Mouse (Mus musculus) naive thymus-derived CD4-positive, alpha-beta T cell, adult 2 months (primary cell): ENCODE data around the gene C1qa.

Experiments used
- DNase-seq: peaks from one replicate; pipeline ENCODE4 v3.0.0-alpha.2; 2011; ENCODE audit warnings: low read depth

Gene C1qa

DNA sequence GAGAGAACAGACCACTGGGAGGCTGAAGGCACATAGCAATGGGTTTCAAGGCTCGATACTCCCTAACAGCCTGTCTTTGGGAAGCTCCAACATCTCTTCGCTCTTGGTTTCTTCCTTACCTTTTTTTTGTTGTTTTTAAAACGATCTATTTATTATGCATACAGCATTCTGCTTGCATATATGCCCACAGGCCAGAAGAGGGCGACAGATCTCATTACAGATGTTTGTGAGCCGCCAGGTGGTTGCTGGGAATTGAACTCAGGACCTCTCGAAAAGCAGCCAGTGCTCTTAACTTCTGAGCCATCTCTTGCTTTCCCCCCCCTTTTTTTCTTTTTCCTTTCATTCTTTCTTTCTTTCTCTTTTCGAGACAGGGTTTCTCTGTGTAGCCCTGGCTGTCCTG lies 551 bp upstream of the C1qa start:
- no peak for DNase-seq

DNA sequence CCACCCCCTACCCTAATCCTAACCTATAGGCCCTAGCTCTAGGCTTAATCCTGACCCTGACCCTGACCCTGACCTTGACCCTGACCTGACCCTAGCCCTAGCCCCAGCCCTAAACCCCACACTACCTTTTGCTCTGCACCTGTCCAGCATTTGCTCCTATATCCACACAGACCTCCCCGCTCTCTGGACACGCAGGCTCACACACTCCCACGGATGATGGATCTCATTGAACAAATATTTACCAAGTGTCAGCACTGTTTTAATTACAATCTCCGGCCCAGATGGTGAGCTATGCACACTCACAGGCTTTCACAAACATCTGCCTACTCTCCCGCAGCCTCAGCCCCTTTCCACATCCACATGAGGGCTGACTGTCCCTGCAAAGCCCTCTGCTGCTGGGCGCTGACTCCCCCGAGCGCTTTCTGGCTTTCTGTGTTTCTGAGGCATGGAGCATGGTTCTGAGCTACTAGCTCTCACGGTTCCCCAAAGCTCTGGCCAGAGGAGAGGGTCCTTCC lies 462 bp downstream of the C1qa start:
- DNase-seq, result no peak

DNA sequence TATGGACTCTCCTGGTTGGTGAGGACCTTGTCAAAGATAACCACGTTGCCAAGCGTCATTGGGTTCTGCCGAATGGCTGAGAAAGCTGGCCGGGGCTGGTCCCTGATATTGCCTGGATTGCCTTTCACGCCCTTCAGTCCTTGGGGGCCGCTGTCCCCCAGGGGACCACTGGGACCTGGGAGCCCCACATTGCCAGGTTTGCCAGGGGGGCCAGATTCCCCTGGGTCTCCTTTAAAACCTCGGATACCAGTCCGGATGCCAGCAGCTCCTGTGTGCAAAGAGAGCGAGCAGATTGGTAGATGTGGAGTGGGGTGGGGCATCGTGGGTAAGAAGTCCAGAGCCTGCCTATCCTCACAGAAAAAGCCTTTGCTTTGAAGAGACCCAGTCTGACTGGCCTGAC lies 2.1 kb downstream of the C1qa start:
- DNase-seq, result no peak

DNA sequence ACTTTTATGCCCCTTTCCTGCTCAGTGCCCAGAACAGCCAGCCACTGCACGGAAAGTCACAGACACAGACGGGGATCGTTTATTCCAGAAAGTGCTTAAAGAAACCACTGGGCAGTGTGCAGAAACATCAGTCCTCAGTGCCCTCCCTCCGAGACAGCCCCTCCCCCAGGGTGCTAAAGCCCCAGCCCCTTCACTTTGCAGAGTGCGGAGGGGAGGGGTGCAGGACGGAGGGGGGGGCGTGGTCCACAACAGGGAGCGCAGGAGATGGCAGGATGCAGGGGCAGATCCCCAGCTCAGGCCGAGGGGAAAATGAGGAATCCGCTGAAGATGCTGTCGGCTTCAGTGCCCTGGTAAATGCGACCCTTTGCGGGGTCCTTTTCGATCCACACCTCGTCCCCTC lies 2.7 kb downstream of the C1qa start:
- DNase-seq, result no peak

DNA sequence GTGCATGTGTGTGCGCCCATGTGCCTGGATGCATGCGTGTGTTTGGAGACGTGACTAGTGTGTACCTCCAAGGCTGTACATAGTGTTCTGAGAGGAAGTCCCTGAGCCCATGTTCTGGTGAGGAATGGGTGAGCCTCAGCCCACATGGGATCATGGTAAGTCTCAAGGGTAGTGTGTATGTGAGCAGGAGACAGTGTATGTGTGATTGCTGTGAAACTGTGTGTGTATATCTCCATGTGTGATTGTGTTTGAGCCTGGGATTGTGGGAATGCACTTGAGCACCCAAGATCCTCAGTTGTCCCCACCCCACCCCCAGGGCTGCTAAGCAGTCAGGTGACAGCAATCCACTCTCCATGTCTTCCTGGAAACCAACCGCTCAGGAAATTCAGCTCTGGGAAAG lies 3.8 kb downstream of the C1qa start:
- no peak for DNase-seq

DNA sequence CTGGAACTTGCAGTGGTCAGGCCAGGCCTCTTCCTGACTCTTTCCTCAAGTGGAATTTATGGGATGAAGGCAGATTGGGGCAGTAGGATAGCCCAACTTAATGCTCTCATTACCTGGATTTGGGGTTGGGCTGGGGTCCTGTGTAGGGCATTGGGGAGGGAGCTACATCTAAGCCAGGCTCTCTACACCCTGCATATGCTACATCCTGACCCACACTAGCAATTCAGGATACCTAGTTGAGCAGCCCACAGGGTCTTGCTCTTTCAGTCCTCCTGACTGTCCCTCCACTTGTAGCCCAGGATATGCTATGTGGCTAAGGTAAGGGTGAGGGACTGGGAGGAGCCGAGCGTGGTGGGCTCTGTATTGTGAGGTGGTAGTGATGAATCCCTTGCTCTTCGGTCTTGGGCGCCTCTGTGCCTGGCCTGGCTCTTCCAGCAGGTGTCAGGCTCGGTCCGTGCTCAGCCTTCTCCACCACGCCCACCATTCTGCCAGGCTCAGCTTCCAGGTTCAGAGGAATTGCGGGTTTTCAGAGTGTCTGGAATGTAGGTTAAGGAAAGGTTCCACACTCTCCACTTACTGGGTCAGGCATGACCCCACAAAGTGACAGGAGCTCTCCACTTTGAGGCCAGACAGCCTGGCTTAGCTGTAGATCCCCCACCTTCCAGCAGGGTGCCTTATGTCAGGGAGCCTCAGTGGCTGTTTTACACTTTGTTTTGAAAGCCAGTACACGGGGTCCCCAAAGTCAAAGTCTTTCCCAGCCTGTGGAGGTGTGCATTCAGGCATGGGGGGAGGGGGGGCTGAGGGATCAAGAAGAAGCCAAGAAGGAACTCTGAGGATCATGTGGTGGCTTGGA lies 4.7 kb downstream of the C1qa start:
- DNase-seq, result no peak

DNA sequence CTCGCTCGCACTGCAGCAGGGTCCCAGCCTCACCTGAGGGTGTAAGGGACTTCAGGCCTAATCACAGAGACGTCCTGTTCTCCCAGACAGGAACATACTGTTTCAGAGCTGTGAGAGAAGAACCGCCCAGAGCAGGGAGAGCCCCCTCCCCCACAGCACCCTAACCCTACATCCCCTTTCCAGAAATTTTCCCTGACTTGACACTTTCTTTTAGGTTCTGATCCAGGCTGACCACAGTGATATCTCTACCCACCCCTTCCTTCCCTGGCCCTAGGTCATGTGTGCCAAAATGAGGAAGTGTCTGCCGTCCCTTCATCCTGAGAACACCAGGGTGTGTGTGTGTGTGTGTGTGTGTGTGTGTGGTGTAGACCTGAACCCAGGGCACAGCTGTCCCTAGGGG lies 5.8 kb downstream of the C1qa start, which contains the start of gene C1qc:
Gene C1qc (minus strand): TSS at position 255 of the 400 bp plus-strand sequence.
- no peak for DNase-seq

DNA sequence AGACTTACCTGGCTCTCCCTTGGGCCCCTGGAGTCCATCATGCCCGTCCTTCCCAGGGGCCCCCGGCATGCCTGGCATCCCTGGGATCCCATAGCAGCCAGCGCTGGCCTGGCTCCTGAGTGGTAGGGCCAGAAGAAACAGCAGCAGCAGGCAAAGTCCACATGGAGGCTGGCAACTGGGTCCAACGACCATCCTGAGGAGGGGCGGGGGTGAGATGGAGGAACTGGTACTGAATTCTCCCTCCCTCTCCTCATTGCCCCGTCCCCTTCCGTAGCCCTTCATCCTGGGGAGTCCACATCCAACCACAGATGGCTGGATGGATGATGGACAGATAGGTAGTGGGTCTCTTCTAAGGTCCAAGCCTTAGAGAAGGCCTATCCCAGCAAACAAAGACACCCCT lies 6.2 kb downstream of the C1qa start:
- DNase-seq, result no peak

DNA sequence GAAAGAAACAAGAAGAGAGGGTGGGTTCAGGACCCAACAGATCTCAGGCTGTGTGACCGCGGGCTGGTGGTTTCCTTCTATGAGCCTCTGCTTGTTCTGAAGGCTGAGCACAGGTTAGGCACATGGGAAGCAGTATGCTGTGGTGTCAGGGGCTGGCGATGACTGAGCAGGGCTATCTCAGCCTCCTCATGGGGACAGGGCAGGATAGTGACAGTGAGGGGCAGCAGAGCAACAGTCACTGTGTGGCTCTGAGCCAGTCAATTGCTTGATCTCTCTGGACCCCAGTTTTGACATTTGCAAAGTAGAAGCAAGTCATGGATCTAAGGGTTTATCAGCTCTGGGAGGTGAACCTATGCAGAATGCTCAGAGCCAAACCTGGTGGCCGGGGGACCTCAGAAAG lies 7.5 kb downstream of the C1qa start:
- no peak for DNase-seq

DNA sequence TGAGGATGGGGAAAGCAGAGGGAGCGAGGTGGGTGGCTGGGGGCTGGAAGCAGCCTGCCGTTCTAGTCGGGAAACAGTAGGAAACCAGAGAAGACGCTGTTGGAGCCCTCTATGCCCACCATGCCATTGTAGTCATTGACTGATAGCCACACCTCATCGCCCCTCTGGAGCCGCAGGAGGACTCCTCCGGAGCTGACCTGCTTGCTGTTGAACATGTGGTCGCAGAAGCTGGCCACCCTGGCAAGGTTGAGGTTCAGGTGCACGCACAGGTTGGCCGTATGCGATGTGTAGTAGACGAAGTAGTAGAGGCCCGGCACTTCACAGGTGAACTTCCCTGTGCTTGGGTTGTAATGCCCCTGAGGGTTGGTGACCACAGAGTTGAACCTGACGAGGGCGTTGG lies 8.6 kb downstream of the C1qa start:
- no peak for DNase-seq

DNA sequence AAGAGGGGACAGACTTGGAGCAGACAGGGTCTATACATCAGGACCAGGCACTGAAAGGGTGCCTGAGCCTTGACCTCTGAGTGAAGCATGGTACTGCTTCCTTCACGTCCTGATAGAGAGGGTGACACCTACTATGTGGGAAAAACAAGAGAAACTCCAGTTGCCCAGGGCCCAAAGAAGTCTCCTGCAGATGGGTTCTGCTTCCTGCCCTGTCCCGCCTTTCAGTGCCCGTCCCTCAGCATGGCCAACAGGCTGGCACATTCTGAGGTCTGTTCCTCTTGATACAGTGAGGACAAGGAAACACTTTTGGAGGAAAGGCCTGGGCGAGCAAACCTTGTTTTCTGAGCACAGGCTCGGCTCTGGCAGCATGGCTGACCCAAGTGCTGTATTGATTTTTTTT lies 10.9 kb downstream of the C1qa start:
- DNase-seq, result no peak

DNA sequence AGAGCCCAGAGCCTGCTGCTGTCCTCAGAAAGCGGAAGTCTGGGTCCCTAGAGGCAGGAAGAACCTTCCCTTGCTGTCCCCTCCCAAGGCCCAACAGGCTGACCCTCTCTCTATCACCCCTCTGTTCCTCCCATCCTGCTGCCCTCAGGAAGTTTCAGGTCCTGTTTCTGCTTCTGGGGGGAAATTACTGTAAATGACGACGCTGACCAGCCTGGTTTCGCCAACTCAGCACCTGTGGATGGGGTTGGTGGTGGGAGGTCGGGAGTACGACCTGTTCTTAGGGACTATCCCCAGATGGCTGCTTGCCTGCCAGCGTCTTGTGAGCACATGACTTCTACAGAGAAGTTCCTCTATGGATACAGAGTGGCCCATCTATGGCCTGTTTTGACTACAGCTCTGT lies 12.5 kb downstream of the C1qa start, which contains the start of gene C1qb:
Gene C1qb (minus strand): TSS at position 87 of the 400 bp plus-strand sequence.
- no peak for DNase-seq

DNA sequence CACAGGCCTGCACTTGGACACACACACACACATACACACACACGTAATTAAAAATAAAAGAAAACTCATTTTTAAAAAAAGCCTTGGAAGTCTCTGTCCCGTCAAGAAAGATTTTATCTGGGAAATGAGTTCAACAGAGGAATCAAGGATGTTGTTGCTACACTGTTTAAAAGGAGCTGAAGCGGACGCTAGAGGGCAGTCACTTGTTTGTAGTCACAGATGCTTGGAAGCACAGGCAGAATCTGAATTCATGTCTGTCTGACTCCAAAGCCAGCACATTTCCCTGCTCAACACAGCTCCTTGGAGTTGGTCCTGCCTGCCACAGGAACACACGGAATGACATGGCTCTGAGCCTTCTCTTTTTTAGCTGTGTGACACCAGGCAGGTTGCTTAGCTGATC lies 20.0 kb downstream of the C1qa start:
- DNase-seq, result no peak

DNA sequence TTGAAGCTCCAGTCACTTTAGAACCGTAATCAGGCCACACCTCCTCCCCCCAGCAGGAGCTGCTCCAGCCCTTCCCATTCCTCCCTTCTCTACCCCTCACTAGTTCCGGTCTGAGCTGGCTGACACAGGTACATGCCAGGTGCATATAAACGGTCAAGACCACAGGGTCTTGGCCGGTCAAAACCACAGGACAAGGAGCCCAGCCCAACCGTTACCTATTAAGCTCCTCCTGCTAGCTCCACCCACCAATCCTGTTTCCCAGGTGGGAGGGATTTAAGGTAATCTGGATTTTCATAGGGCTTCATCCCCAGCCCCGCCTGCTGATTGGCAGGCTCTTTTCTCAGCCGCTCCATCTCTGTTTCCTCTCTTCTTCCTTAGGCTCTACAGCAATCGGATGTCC lies 20.4 kb downstream of the C1qa start:
- DNase-seq, result no peak

DNA sequence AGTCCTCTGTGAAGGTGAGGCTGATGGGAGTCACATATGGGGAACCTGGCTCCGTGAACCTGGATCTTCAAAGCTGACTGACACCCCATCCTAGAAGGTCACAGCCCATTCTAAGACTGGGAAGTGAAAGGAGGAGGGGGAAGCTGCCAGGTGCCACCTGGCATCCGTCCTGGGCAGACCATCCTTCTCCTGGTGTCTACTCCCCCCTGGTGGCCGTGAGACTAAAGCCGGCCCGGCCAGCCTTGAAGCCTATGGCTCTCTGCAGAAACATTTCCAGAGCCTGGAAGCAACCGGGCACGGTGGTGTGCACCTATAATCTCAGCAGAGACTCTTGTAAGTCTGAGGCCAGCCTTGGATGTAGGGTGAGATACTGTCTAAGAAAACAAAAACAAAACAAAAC lies 21.6 kb downstream of the C1qa start:
- peak; percentile 28 for DNase-seq

DNA sequence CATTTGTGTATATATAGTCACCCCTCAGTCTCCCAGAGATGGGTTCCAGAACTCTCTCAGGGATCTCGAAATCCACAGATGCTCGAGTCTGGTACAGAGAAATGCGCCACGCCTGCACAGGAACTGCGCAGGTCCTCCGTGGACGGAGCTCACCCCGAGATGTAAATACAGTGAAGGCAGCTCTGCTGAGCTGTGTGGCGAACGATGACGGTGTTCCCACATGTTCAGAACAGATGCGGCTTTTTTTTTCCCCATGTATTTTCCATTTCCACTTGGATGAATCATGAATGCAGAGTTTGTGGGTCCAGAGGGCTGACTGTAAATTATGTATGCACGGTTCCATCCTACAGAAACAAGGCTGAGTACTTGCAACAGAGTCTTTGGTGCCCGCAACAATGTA lies 23.6 kb downstream of the C1qa start:
- DNase-seq, result no peak

DNA sequence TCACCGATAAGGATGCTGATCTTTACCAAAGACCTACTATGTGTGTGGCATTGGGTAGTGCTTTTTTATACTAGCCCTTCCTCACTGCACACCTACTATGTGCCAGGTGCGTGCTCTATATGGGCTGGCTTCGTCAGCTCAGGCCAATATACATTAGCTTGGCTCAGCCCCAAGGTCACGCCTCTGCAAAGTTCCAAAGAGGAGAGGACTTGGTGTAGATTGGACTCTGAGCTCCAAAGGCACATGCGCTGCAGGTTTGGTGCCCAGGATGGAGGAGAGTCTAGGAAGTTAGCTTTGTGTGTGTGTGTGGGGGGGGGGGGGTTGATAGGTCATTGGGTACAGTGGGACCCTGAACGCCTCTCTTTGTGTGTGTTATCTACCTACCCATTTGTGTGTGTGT lies 30.2 kb downstream of the C1qa start:
- no peak for DNase-seq

DNA sequence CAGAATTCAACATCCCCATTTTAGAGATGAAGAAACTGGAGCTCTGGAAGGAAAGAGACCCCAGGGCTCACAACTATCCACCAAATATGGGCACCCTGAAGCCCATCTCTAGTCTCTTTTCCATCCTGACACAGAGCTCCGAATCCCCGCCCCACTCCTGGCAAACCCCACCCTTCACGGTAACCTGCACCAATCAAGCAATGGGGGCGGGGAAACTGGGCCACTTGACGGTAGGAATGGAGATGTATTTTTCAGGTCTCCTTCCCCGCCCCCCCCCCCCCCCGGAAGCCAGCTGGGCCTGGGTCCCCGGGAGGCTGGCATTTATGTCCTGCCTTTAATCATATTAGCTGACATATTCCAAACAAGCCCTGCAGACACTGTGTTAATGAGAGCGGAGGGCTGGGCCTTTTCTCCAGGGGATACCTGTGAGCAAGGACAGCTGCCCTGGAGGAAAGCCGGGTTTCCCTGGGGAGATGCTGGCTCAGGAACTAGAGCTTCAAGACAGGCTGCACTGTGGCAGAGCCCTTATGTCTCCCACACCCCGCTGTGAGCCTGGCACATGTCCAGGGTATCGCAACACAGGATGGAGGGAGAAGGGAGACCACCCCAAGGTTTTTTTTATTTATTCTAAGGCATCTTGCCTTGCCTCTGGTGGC lies 30.8 kb downstream of the C1qa start:
- no peak for DNase-seq

DNA sequence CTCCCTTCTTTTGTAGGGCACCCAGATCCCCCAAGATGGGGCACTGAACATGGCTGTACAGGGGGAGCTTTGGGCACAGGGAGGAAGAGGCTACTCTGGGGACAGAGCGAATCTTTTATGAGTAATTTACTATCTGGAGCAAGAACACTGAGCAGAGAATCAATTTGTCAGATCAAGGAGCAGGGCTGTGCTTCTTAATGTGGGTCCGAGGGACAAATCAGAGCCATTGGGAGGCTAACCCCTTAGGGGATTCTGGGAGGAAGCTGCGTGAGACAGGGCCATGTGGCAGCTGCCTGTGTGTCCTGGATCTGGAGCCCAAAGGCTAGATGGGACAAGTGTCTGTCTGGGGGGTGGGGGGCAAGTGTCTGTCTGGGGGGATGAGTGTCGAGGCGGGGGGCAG lies 33.1 kb downstream of the C1qa start:
- no peak for DNase-seq

DNA sequence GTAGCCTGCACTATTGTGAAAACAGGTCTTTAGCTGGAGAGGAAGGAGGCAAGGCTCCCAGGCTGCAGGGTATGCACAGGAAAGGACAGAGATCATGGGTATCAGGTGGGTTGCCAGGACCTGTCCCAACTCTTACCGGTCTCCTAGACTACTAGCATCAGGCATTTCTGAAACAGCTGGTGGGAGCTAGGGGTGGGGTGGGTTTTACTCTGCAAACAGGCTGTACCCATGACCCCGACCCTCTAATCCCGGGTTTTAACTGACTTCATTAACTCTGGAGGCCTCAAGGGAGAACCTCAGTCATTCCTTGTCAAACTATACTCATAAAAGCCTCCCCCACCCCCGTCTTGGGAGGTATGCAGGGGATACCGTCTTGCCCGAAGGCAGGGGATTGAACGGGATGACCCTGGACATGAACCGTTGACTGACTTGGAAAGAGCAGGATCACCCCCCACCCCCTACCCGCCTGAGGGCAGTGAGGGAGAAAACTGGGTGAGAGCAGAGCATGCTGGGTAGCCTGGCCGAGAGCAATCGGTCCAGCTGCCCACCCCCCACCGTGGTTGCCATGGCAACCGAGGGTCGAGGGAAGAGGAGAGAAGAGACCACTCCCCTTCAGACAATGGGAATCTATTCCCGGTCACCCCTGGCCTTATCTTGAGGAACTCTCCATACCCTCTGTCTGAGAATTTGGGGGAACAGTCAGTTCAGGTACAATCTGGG lies 33.7 kb downstream of the C1qa start:
- DNase-seq, result no peak

DNA sequence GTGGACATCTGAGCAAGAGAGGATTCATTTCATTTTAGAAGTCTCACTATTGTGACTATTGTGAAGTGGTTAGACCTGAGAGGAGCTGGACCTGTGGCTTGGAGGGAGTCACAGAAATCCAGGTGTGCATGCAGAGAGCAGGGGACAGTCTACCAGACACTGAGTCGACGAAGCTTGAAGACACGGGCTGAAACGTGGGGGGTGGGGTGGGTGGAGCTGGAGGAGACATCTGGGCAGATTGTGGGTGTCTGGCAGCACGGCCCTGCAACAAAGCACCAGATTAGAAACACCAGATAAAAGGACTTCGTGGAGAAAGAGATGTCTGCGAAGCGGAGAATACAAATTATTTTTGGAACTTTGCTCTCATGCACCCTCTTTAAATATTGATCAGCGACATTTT lies 35.1 kb downstream of the C1qa start:
- no peak for DNase-seq

DNA sequence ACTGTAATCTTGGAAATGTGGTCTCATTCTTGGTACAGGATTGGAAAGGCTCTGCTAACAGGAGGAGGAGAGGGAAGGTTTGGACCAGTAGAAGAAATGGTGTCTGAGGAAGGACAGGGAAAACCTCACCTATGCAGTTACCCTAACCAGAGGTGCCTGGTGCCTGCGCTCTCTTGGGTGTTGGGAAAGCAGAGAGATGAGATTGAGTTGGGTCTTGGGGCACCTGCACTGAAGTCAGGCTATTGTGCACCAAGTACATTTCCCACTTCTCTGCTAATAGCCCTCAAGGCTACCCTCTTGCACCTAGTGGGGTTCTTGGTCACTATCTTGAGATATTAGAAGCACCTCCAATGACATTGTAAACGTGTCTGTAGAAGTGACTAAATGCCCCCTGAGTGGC lies 36.2 kb downstream of the C1qa start:
- no peak for DNase-seq

DNA sequence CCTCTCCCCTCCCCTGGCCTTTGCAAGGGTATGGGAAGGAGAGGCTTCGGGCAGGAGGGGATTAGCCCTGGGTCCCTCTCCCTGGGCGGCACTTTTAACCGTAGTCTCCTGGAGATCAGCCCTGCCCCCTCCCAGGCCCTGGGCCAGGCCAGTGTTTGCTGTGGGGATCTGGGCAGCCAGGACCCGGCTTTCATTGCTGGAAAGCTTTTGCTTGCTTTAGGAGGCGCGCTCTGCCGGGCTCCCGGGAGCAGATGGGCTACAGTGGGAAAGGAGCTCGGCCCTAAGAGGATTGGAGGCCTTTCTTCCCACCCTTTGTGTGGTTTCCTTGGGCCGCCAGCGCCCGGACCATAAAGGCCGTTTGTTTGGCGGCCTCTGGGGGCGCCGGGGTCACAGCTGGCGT lies 36.8 kb downstream of the C1qa start:
- DNase-seq, result no peak
